Mouse (Mus musculus): ENCODE results near the gene Accs.

Accs gene

GRCm38 (mm10) chr2:93849505-93850089 lies at the start of gene Accs:
TSS of gene Accs (minus strand) at chr2:93849943.
- in situ Hi-C loops (cut with MboI, MseI): no loop called here

- in situ Hi-C loops (cut with MboI, MseI): no loop called here
These were observed 42.0 kb upstream of the Accs start for GRCm38 (mm10) chr2:93891611-93892280.

GRCm38 (mm10) chr2:93890143-93890542 lies 40.4 kb upstream of the Accs start:
- in situ Hi-C loops (cut with MboI, MseI): no loop called here

- in situ Hi-C loops (cut with MboI, MseI): no loop called here
These were observed 39.3 kb upstream of the Accs start for GRCm38 (mm10) chr2:93889071-93889470.

- in situ Hi-C loops (cut with MboI, MseI): no loop called here
These were observed 38.6 kb upstream of the Accs start for GRCm38 (mm10) chr2:93888366-93888765.

GRCm38 (mm10) chr2:93887273-93887672 lies 37.5 kb upstream of the Accs start:
- in situ Hi-C loops (cut with MboI, MseI): no loop called here

- in situ Hi-C loops (cut with MboI, MseI): no loop called here
These were observed 36.5 kb upstream of the Accs start for GRCm38 (mm10) chr2:93886013-93886794.

GRCm38 (mm10) chr2:93883066-93883465 lies 33.3 kb upstream of the Accs start:
- in situ Hi-C loops (cut with MboI, MseI): loop anchor here (5.0 kb wide), 1 partner anchor 109 kb away; no protein-coding TSS in a partner anchor

- in situ Hi-C loops (cut with MboI, MseI): loop anchor here (5.0 kb wide), 1 partner anchor 110 kb away; no protein-coding TSS in a partner anchor
These were observed 32.1 kb upstream of the Accs start for GRCm38 (mm10) chr2:93881640-93882367.

- in situ Hi-C loops (cut with MboI, MseI): loop anchor here (5.0 kb wide), 1 partner anchor 111 kb away; no protein-coding TSS in a partner anchor
These were observed 31.2 kb upstream of the Accs start for GRCm38 (mm10) chr2:93880981-93881380.

GRCm38 (mm10) chr2:93880450-93880849 lies 30.7 kb upstream of the Accs start:
- in situ Hi-C loops (cut with MboI, MseI): loop anchor here (5.0 kb wide), 1 partner anchor 112 kb away; no protein-coding TSS in a partner anchor

GRCm38 (mm10) chr2:93877005-93877404 lies 27.3 kb upstream of the Accs start:
- in situ Hi-C loops (cut with MboI, MseI): no loop called here

GRCm38 (mm10) chr2:93874606-93875005 lies 24.9 kb upstream of the Accs start:
- in situ Hi-C loops (cut with MboI, MseI): no loop called here

GRCm38 (mm10) chr2:93874227-93874514 lies 24.4 kb upstream of the Accs start:
- in situ Hi-C loops (cut with MboI, MseI): no loop called here

- in situ Hi-C loops (cut with MboI, MseI): no loop called here
These were observed 23.9 kb upstream of the Accs start for GRCm38 (mm10) chr2:93873449-93874226.

GRCm38 (mm10) chr2:93872257-93872656 lies 22.5 kb upstream of the Accs start:
- in situ Hi-C loops (cut with MboI, MseI): no loop called here

- in situ Hi-C loops (cut with MboI, MseI): no loop called here
These were observed 21.7 kb upstream of the Accs start for GRCm38 (mm10) chr2:93871411-93871925.

GRCm38 (mm10) chr2:93870842-93871241 lies 21.1 kb upstream of the Accs start:
- in situ Hi-C loops (cut with MboI, MseI): no loop called here

GRCm38 (mm10) chr2:93869107-93869600 lies 19.4 kb upstream of the Accs start, which contains the start of gene Accsl:
TSS of gene Accsl (minus strand) at chr2:93869157.
- in situ Hi-C loops (cut with MboI, MseI): no loop called here

GRCm38 (mm10) chr2:93868566-93868965 lies 18.8 kb upstream of the Accs start:
- in situ Hi-C loops (cut with MboI, MseI): no loop called here

GRCm38 (mm10) chr2:93863229-93863628 lies 13.5 kb upstream of the Accs start:
- in situ Hi-C loops (cut with MboI, MseI): no loop called here

Measured in regulatory T cell (primary cell).